Mouse (Mus musculus) midbrain, embryonic 14.5 days (tissue): ENCODE data around the gene Serpina3g. TPM values are rescaled to one million over a fixed set of nuclear protein-coding genes. Genes with fewer than 3 reads are reported as not detected.
"Not testable (repeated sequence)": the region's sequence is repeated elsewhere in the genome, so short reads cannot be mapped to it uniquely, and the experiment has no call there.

ENCODE experiments used
- ATAC-seq: fragments of 200-750 bp; cut with Nextera tagmentation; 2 replicates; pipeline ENCODE4 v1.8.0; 2017; ENCODE audit warnings: moderate number of reproducible peaks, moderate library complexity; ENCODE audit not compliant: low FRiP score, low TSS enrichment
- DNase-seq: peaks from one replicate; pipeline ENCODE4 v3.0.0-alpha.2; 2015
- H3K27ac ChIP-seq: fragments of 300-500 bp; sonication (generic); replicated peaks from 2 replicates; pipeline ENCODE4 v1.5.1; 2014; ENCODE audit warnings: mild to moderate bottlenecking, low read depth, low read length, moderate library complexity
- H3K27me3 ChIP-seq: fragments of 300-500 bp; sonication (generic); 2 replicates; pipeline ENCODE4 v1.6.1; 2014; ENCODE audit warnings: low read length, control low read depth, mixed read lengths; ENCODE audit not compliant: control insufficient read depth, insufficient read depth
- H3K36me3 ChIP-seq: fragments of 300-500 bp; sonication (generic); 2 replicates; pipeline ENCODE4 v1.6.1; 2014; ENCODE audit warnings: low read length, control low read depth; ENCODE audit not compliant: control insufficient read depth, insufficient read depth
- H3K4me1 ChIP-seq: fragments of 300-500 bp; sonication (generic); 2 replicates; pipeline ENCODE4 v1.6.1; 2014; ENCODE audit warnings: mild to moderate bottlenecking, antibody characterized with exemption, low read length, control low read depth; ENCODE audit not compliant: control insufficient read depth, insufficient read depth
- H3K4me2 ChIP-seq: fragments of 300-500 bp; sonication (generic); 2 replicates; pipeline ENCODE4 v1.6.1; 2014; ENCODE audit warnings: mild to moderate bottlenecking, low read length, moderate library complexity
- H3K4me3 ChIP-seq: fragments of 300-500 bp; sonication (generic); replicated peaks from 2 replicates; pipeline ENCODE4 v1.5.1; 2014; ENCODE audit warnings: low read depth, low read length
- H3K9ac ChIP-seq: fragments of 300-500 bp; sonication (generic); replicated peaks from 2 replicates; pipeline ENCODE4 v1.6.1; 2014; ENCODE audit warnings: mild to moderate bottlenecking, low read length, moderate library complexity
- H3K9me3 ChIP-seq: fragments of 300-500 bp; sonication (generic); 2 replicates; pipeline ENCODE4 v1.6.1; 2016; ENCODE audit warnings: low read length, control low read depth, mixed read lengths; ENCODE audit not compliant: control insufficient read depth
- WGBS: fragments of 180-500 bp; shearing (Covaris S2); extraction: QIAGEN DNeasy Blood & Tissue Kit; methylation state at CpG from one replicate; pipeline ENCODE4 v1.1.7; 2014; 5-methylcytosine and 5-hydroxymethylcytosine counted together
- polyA plus RNA-seq: library from polyadenylated mRNA; unstranded; fragments of >200 nt; fragmentation: Nextera tagmentation; extraction: Ambion mirVana; gene quantifications from 2 replicates; pipeline ENCODE4 v1.2.1, GENCODE M21; 2014

Serpina3g gene
- polyA plus RNA-seq, 1 experiment from 2014 or later, result 1.5 TPM

DNA sequence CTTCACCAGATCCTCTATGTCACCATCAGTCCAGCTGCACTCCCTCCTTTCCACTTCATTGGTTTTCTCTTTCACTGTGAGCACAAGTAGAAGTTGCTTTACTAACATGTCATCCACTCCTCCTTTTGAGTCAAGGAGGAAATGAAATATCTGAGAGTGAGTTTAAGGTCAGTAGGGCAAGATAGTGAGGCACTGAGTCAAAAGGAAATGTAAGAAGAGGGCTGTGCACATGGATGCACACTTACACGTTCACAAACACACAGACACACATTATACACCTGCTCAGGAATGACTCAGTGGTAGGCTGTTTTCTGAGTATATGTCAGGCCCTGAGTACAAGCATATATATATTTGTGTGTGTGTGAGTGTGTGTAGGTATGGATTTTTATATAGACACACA, 12.4 kb upstream of the Serpina3g start:
- H3K4me1 ChIP-seq, result no peaks in the 10 kb centered on the region
- no peak overlapping the region for H3K27ac ChIP-seq
- no peaks in the 10 kb centered on the region for H3K9me3 ChIP-seq
- H3K4me3 ChIP-seq, result no peak overlapping the region
- H3K36me3 ChIP-seq, result no peaks in the 10 kb centered on the region
- no peaks in the 10 kb centered on the region for H3K27me3 ChIP-seq
- ATAC-seq, result no peak
- no peak for DNase-seq
- 71% methylated on average over 1 of the region's 1 CpGs for WGBS
- no peak overlapping the region for H3K9ac ChIP-seq
- H3K4me2 ChIP-seq, result no peak overlapping the region

DNA sequence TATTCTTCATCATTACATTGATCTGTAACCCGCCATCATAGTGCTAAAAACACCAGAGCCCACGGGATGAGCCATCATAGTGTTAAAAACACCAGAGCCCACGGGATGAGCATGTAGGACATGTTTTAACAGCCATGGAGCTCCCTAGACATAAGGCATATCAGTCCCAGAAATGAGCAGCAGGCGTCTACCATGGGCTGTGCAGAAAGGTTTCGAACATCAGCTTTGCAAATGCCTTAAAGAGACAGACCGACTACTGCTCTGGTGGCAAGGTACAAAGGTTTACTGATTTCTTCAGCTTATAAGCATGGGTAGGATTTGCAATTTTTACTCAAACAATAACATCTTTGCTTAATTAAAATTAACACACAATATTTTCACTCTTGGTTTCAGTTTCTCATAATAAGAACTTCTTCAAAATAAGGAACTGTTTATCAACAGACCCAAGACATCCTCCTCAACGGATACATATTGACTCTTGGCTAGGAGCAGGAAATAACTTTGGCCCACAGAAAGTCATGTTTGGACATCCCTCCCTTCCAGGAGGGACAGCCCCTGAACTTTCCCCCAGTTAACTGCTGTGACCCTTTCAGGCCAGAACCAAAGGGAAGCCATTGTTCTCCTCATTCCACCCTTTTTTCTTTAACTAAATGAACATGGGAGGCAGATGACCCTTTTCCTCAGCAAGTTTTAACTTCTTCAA, 11.3 kb upstream of the Serpina3g start:
- H3K4me3 ChIP-seq, result no peak overlapping the region
- no peak overlapping the region for H3K27ac ChIP-seq
- H3K9me3 ChIP-seq, result no peaks in the 10 kb centered on the region
- no peak overlapping the region for H3K9ac ChIP-seq
- WGBS, result 78% methylated on average over 7 of the region's 7 CpGs
- no peaks in the 10 kb centered on the region for H3K27me3 ChIP-seq
- H3K4me2 ChIP-seq, result no peak overlapping the region
- H3K4me1 ChIP-seq, result no peaks in the 10 kb centered on the region
- no peak for DNase-seq
- ATAC-seq, result no peak
- H3K36me3 ChIP-seq, result no peaks in the 10 kb centered on the region

DNA sequence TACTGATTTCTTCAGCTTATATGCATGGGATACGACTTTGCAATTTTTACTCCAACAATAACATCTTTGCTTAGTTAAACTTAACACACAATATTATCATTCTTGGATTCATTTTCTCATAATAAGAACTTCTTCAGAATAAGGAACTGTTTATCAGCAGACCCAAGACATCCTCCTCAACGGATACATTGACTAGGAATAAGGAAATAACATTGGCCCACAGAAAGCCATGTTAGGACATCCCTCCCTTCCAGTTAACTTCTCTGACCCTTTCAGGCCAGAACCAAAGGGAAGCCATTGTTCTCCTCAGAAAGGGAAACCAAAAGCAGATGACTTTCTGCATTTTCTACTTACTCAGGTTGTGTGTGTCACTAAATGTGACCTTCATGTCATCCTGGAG, 5.3 kb upstream of the Serpina3g start:
- 81% methylated on average over 2 of the region's 2 CpGs for WGBS
- no peak overlapping the region for H3K4me3 ChIP-seq
- no peak overlapping the region for H3K9ac ChIP-seq
- DNase-seq, result no peak
- no peak overlapping the region for H3K4me2 ChIP-seq
- H3K36me3 ChIP-seq, result no peaks in the 10 kb centered on the region
- H3K9me3 ChIP-seq, result no peaks in the 10 kb centered on the region
- no peaks in the 10 kb centered on the region for H3K27me3 ChIP-seq
- no peak overlapping the region for H3K27ac ChIP-seq
- no peak for ATAC-seq
- H3K4me1 ChIP-seq, result no peaks in the 10 kb centered on the region

DNA sequence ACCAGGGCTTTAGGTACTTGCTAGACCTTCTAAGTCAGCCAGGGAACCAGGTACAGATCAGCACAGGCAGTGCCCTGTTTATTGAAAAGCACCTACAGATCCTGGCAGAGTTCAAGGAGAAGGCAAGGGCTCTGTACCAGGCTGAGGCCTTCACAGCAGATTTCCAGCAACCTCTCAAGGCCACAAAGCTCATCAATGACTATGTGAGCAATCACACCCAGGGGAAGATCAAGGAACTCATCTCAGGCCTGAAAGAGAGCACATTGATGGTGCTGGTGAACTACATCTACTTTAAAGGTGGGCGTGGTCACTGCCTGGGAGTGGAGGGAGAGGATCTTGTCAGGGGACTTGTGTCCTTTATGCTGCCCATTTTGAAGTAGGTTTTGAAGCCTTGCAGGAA, 2.0 kb downstream of the Serpina3g start:
- not testable (repeated sequence) for H3K36me3 ChIP-seq, H3K9me3 ChIP-seq, DNase-seq, ATAC-seq, H3K4me3 ChIP-seq, H3K9ac ChIP-seq, H3K27ac ChIP-seq, H3K4me1 ChIP-seq, H3K27me3 ChIP-seq, H3K4me2 ChIP-seq
- 72% methylated on average over 1 of the region's 1 CpGs for WGBS

DNA sequence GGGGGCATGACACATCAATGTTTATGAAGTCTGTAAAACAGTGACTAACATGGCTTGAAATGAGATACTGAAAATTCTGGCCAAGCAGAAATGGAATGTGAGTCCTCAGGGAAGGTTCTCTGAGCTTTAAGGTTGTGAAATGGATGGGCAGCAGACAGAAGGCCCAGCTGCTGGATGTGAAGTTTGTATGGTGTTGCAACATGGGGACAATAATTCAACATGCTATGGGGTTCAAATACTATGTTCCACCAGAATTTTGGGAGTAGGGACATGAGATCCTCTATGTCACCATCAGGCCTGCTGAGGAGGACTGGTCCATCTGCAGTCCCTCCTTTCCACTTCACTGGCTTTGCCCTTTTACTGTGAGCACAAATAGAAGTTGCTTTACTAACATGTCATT, 7.3 kb downstream of the Serpina3g start:
- Histone ChIP-seq H3K36me3 (no peaks in the 10 kb centered on the region), H3K9ac (no peak overlapping the region), H3K27ac (no peak overlapping the region), H3K27me3 (no peaks in the 10 kb centered on the region), H3K4me1 (peaks cover 8% of the 10 kb centered on the region), H3K4me3 (no peak overlapping the region), H3K9me3 (no peaks in the 10 kb centered on the region), H3K4me2 (no peak overlapping the region)
- DNase-seq (no peak), ATAC-seq (no peak)

DNA sequence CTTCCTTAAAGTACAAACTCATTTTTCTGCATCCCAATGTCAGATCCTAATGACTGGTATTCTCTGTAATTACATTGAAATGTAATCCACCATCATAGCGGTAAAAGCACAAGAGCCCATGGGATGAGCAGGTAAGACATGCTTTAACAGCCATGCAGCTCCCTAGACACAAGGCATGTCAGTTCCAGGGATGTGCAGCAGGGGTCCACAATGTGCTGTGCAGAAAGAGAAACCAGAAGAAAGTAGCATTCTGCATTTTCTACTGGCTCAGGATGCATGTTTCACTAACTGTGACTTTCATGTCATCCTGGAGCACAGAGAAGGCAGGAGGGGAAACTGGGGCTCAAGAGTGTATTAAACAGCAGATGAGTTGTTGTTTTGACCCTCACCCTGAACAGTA, 9.0 kb downstream of the Serpina3g start:
- no peaks in the 10 kb centered on the region for H3K36me3 ChIP-seq
- no peak overlapping the region for H3K4me2 ChIP-seq
- ATAC-seq (no peak), DNase-seq (peak; percentile 58)
- no peak overlapping the region for H3K27ac ChIP-seq
- no peak overlapping the region for H3K9ac ChIP-seq
- H3K9me3 ChIP-seq, result no peaks in the 10 kb centered on the region
- WGBS, result 78% methylated on average over 1 of the region's 1 CpGs
- H3K4me1 ChIP-seq, result peaks cover 8% of the 10 kb centered on the region
- H3K27me3 ChIP-seq, result no peaks in the 10 kb centered on the region
- H3K4me3 ChIP-seq, result no peak overlapping the region

DNA sequence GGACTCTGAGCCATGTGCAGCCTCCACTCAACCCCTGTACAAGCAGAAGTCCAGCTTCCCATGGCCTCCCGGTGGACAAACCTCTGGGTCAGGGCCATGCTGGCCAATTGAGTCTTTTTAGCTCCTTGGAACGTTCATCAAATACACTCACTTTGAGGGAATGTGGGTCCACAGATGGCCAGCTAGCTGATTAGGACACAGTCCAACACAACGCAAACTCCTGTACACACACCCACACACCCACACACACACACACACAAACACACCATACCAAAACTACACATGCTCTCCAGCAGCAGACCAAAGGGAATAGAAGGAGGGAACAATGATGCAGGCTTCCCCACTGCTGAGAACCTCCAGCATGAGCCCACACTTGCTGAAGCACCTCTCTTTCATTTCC, 9.6 kb downstream of the Serpina3g start:
- DNase-seq, result no peak
- no peak for ATAC-seq

DNA sequence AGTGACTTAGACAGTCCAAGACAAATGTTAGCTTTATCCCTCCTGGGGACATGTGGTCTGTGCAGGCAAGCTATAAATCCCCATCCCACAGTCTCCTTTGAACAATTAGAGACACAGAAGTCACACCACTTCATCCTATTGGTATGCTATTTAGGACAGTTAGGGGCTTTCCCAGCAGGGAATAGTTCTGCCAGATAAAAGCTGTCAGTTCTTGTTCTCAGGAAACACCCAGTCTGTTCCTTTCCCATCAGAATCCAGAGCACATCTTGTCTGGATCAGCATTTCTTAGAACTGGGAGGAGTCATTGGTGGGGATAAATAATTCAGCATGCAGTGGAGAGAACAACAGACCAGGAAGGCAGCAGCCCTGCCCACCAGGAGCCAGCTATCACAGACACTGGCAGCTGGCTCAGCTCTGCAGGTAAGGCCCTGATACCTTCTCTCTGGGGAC, 11.5 kb downstream of the Serpina3g start:
- H3K27me3 ChIP-seq, result no peaks in the 10 kb centered on the region
- H3K27ac ChIP-seq, result peak overlapping the region; percentile 55; the same call in 1 of the 2 replicates
- no peaks in the 10 kb centered on the region for H3K9me3 ChIP-seq
- DNase-seq (peak; percentile 51), ATAC-seq (peak; percentile 51; the same call in 1 of the 2 replicates)
- no peak overlapping the region for H3K4me3 ChIP-seq
- no peaks in the 10 kb centered on the region for H3K36me3 ChIP-seq
- no peak overlapping the region for H3K4me2 ChIP-seq
- H3K9ac ChIP-seq, result no peak overlapping the region
- peaks cover 8% of the 10 kb centered on the region for H3K4me1 ChIP-seq

More for the DNA sequence above, 9.6 kb downstream of the Serpina3g start:
- Histone ChIP-seq H3K27me3 (no peaks in the 10 kb centered on the region), H3K9ac (no peak overlapping the region), H3K4me1 (peaks cover 8% of the 10 kb centered on the region), H3K4me3 (no peak overlapping the region), H3K4me2 (no peak overlapping the region), H3K9me3 (no peaks in the 10 kb centered on the region), H3K27ac (no peak overlapping the region), H3K36me3 (no peaks in the 10 kb centered on the region)
- WGBS, result 83% methylated on average over 3 of the region's 3 CpGs

DNA sequence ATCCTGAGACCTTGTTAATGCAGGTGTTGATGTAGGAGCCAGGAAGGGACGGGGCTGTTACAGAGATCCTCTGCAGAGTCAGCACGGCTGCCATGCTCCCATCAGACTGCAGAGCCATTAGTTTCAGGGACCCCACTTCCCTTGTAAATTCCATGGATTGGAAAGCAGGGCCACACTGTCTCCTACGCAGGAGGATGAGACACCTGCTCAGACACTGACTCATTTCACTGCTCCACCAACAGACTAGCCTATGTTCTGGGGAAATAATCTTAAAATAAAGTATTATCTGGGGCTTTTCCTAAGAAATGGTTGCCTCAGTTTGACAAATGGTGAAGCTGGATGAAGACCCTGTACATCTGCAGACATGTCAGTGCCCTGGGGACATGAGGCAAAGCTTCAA, 12.2 kb downstream of the Serpina3g start:
- no peak overlapping the region for H3K4me3 ChIP-seq
- H3K4me2 ChIP-seq, result no peak overlapping the region
- no peaks in the 10 kb centered on the region for H3K27me3 ChIP-seq
- DNase-seq (no peak), ATAC-seq (no peak)
- WGBS, result 75% methylated on average over 3 of the region's 3 CpGs
- H3K27ac ChIP-seq, result 0 out of 2 replicates have a peak overlapping the region, but pooled peaks have one; percentile 55
- H3K9me3 ChIP-seq, result no peaks in the 10 kb centered on the region
- no peaks in the 10 kb centered on the region for H3K36me3 ChIP-seq
- no peak overlapping the region for H3K9ac ChIP-seq
- peaks cover 8% of the 10 kb centered on the region for H3K4me1 ChIP-seq
